Mouse (Mus musculus) embryo, embryonic 10.5 days (tissue): ENCODE data around the gene Acta2.
"Not testable (repeated sequence)": the region's sequence is repeated elsewhere in the genome, so short reads cannot be mapped to it uniquely, and the experiment has no call there.

ENCODE experiments used
- DNase-seq: peaks from one replicate; pipeline ENCODE4 v3.0.0-alpha.2; 2015; ENCODE audit warnings: low spot score

Acta2 gene

DNA sequence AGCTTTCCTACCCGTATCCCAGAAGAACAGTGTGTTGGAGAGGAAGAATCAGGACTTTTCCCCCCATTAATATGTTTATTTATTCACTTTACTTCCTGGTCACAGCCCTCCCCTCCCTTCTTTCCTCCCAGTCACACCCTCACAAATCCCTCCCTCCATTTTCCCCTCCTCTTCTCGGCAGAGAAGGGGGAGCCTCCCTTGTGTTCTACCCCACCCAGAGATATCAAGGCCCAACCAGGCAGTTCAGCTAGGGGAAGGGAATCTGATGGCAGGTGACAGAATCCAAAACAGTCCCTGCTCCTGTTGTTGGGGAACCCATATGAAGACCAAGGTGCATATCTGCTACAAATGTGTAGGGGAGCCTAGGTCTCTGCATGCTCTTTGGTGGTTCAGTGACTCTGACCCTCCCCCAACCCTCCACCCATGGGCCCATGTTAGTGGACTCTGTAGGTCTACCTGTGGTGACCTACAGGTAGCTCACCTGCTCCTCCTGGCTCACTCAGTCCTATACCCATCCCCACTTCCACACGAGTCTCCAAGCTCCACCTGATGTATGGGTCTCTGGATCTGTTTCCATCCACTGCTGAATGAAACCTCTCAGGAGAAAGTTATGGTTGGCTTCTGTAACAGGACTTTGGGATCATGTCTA is 34.5 kb downstream of the Acta2 start:
- DNase-seq: no peak

DNA sequence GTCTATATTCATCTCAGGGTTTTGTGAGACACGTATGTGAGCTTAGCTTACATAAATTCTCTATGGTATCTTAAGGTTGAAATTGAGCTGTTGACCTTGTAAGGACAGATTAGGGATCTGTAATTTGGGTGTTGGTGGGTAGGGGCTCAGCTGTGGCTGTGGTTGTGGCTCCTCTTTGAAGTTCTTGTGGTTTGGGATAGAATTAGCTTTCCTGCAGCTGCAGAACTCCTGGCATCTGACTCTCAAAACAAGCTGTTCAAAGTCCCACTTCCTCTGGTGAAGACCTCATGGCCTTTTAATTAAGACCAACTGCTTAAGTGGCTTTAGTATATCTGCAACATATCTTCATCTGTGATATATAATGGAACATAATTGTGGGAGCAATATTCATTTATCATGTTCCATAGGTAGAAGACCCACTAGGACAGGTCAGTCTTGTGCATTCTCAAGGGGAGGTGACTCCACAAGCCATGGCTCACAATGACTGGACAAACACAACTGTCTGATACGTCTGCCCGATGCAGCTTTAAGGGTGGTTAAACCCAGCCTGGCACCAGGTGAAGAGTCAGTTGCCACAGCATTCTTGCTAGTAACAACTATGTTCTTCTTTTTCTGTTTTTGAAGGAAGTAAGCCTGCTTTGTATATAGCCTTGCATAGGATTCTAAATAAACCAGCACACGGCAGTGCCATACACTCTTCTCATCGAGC is 36.0 kb downstream of the Acta2 start:
- no peak for DNase-seq

DNA sequence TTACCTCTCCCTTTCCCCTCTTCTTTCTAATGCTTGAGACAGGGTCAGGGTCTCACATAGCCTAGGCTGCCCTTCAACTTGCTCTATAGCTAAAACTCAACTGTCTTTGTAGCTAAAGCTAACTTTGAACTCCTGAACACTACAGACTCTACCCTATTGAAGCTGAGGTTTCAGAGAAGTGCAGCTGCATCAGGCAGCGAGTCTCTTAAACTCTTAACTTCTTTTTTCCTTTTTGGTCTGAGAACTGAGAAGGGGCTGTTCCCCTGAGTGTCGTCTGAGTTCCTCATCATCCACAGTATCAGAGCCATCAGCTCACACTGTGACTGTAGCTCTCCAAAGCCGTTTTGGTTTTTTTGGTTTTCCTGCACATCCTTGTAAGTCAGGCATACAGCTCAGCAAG is 37.6 kb downstream of the Acta2 start:
- no peak for DNase-seq

DNA sequence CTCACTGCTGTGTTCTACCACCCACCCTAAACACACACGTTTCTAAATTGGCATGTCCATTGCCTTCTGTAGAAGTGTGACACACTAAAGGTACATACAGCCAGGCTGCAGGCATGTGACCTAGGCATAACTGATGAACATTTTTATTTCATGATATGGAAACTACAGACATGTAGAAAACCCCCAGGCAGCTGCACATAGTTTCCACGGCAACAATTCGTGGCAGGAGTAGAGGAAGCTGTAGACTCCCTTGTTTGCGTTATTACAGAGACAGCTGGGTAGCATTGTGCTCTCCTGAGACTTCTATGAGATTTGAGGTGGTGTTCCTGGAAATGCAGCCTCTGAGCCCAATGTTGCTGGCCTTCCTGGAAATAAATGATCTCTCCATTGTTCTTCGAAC is 38.4 kb downstream of the Acta2 start:
- DNase-seq: no peak

DNA sequence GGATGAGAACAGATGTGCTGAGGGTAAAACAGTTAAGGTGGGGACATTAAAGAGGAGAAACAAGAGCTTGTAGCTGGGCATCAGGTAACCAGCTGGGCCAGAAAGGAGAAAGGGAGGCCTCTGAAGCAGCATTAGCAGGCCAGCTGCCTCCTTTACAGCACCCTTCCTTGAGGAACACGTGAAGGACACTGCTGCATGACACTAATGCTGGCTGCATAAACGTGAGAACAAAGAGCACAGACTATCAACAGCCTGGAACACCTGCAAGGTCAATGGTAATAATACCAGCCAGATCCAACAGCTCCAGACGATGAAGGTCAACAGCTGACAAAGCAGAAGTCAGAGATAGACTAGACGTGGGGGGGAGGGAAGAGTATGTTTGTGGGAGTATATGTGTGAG is 41.3 kb downstream of the Acta2 start:
- no peak for DNase-seq

DNA sequence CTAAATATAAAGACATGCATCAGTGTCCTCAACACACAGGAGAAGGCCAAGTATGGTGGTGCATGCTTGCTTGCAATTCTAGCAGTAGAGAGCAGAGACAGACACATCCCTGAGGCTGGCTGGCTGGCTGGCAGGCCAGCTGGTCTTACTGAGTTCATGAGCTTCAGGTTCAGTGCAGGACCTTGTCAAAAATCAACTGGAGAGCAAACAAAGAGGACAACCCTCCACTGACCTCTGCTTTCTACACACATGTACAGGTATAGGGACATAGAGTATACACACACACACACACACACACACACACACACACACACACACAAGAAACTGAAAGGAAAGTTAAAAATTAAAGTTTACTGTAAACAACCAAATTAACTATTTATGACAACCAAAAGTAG is 42.1 kb downstream of the Acta2 start:
- no peak for DNase-seq

DNA sequence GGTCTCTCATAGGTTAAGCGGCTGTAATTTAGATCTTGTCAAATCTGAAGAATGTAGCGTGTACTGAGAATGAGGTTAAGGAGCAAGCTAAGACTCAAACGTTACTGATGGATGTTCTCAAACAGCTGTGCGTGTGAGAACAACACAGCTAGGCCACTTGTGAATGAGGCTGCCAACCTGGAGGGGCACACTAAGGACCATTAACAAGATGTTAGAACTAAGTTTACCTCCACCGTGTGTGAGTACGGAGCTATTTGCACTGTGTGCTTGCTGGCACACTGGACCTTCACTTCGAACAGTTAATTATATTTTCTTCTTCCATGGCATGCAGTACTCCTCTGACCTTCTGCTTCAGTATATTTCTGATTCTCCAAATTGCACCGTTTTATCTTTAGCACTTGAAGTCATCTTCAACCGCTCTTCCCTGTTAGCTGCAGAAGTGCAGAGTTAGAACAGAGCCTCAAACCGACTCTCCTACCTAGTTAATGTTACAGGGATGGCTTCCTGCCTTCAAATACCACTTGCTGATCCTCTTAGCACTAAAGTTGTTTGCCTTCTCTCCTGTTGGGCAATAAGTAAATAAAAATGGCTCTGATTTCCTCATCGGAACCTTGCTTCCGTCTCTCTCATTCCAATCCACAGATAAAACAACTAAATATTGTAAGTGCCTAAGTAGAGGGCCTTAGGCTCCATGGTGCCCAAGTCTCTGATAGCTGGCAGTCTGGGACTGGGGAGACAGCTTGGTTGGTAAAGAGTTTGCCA is 42.7 kb downstream of the Acta2 start:
- no peak for DNase-seq

DNA sequence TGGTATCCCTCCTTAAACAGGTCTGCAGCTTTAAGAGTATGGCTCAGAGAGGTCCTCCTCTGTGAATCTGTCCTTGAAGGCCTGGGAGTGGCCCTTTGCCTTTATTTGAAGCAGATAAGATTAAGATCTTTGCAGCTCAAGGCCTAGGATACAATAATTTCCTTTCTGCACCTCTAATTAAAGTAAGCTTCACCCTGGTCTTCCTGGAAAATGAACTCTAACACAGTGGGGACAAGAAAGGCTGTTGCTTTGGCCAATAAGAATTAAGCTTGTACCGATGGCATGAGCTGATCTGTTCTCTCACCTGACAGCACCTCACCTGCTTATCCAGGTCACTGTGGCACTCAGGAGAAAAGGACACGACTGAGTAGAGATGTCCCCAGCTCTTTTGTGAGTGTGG is 44.5 kb downstream of the Acta2 start:
- DNase-seq: no peak

DNA sequence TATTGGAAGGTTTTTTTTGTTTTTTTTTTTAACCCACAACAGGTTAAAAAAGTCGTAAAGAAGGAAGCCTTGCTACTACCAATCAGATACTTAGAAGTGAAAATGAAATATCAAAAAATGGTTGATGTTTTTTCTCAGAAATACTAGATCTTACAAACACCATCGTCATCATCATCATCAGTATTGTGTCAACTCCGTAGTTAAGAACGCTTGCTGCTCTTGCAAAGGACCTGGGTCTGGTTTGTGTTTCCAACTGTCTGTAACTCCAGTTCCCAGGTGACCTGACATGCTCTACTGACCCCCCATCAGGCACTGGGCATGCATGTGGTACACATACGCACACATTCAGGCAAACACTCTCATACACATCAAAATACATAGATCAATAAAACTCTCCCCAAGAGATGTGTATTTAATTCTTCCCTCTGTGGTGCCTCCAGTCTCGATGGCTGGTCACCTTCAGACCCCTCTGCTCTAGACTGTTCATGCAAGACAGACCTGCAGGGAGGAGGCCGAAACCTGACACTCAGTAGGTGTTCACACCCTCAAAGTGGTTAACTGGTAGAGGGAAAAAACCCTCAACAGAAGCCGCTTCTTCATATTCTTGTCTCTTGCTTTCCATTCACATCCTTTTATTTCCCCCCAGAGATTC is 45.3 kb downstream of the Acta2 start:
- DNase-seq: no peak

DNA sequence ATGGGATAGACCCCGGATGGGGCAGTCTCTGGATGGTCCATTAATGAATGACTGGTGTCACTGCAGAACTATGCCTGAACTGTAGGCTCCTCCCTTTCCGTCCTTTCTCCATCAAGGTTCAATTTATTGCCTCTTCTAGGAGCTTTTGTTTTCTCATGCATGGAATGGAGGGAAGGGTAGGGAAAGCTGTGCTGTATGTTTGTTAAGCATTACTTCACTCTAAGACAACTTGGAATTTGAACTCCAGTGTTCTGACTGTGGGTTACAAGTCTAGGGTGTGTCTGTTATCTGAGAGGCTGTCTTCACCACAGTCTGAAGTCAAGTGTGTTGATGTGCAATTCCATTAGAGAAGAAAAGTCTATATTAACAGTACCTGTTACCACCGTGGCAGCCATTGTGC is 46.4 kb downstream of the Acta2 start:
- no peak for DNase-seq

DNA sequence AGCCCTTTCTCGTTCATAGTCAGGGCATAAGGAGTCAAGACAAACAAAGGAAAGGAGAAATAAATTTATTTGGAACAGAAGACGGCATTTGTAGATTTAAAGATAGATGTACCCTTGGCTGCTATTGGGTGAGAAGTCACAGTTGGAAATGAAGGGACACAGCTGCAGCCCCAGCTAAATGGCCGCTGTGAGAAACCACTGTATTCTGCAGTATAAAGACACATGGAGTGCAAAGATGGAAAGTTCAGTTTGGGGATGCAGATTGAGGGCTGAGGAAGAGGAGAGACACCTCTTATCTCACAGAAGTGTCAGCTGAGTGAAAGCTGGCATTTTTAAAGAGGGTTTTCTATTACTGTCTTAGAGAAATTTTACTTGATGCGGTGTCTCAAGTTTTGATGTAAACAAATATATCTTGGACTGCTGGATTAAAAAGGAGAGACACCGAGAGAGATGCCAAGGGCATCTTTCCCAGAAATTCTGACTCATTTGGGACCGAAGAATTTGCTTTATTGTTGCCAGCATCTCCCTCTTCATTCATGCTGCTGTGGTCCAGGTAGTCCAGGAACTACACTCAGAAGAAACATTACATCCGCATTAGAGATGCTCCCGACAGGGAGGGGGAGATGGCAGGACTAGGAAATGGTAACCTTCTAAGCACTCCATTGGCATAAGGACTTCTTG is 48.5 kb downstream of the Acta2 start:
- no peak for DNase-seq

DNA sequence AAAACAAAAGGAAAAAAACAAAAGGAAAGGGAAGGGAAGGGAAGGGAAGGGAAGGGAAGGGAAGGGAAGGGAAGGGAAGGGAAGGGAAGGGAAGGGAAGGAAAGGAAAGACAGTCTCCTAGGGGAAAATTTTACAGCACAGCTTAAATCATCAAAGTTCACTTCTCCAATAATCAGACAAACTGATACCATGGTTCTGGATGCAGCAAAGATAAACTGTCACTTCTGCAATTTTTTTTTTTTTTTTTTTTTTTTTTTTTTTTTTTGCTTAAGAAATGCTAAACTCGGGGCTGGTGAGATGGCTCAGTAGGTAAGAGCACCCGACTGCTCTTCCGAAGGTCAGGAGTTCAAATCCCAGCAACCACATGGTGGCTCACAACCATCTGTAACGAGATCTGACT is 49.3 kb downstream of the Acta2 start:
- not testable (repeated sequence) for DNase-seq

DNA sequence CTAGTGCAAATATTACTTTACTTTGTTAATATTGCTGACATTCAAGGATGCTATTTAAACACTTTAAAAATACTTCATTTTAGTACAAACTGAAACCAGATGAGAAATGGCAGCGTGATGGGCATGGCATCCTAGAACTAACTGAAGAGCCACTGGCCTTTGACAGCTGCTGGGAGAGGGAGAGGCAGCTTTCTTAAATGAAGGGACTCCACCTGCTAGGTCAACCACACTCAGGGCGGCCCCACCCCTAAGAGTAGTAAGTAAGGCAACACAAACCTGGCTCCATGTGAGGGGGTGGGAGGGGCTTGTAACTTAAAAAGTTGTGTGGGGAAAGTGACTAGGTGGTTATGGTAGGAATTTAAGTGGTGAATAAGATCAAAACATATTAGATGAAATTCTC is 52.7 kb downstream of the Acta2 start:
- DNase-seq: no peak

DNA sequence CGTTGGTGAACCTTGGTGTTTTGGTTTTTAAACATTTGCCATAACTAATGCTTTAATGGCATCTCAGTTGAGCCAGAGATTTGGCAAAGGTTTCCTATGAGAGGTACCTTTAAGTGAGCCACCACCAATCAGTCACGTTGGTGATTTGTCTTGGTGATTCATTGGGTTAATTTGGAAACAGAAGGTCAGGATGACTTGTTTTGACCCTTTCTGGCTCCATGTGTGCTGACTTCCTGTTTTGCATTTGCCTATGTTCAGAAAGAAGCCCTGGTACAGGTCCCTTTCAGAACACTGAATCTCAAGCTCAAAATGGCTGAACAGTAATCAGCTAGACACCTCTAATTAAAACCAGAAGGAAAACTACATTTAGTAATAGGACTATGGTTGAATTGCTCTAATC is 55.9 kb downstream of the Acta2 start:
- DNase-seq: peak; percentile 40

DNA sequence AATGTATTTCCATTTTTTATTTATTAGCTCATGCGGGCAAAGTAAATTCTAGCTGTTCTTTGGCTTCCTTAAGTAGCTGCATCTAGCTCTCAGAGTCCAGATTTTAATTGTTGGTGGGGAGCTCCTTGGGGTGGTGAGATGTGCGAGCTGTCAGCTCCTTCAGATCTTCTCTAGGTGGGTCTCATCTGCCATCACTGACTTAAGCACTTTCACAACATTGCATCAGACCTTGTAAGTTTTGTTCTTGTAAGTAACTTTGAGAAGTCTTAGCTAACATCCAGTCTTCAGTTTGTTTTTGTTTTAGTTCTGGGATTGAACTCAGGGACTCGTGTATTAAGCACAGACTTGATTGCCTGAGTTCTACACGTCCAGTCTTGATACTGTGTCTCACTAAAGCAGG is 56.5 kb downstream of the Acta2 start:
- DNase-seq: no peak

DNA sequence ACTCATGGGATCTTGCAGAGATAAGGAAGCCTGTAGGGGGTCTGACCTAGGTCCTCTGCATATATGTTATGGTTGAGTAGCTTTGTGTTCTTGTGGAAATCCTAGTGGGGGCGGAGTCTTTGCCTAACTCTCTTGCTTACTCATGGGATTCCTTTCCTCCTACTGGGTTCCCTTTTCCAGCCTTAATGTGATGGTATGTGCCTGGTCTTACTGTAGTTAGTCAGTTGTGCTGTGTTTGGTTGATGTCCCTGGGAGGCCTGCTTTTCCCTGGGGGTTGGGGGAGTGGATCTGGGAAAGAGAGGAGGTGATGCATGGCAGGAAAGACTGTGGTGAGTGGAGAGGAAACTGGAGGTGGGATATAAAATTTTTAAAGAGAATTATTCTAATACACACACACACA is 57.3 kb downstream of the Acta2 start:
- no peak for DNase-seq

DNA sequence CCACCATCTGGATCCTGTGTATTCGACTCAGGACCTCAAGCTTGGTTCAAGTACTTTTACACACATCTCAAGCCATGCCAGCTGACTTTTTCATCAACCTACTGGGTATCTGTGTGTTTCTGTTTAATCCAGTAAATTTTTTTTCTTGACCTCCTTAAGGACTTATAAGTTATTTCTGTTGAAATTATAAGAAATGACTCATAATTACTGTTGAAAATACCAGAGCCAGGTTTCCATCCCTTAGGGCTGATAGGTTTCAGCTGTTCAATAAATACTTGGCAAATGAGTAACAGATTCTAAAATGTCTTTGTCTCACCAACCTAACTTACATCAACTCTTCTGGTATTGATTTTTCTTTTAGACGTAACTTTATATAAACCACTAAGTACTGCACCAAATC is 60.4 kb downstream of the Acta2 start:
- peak; percentile 29 for DNase-seq

DNA sequence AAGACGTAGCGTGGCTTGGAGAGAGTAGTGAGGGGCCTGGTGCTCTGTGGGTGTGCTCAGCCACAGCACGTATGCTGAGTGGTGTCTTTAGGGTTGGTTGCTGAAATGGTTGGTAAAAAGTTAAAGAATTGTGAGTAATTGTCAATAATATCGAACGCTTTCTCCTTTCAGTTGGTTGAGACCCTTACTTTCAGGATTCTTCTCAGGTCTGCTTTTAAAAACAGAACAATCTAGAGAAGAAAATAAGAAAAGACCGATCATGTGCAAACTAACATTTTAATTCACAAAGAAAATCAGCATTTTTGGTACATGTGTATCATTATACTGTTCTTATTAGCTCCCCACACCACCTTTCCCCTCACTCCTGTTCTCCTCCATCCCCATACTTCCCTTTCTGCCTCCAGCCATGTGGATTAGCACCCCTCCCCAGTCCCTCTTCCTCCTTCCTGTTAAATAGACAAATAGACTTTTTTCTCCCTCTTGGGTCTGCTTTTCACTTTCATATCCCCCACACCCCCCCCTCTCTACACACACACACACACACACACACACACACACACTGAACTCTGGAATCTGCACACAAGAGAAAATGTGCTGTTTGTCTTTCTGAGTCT is 61.2 kb downstream of the Acta2 start:
- DNase-seq: peak; percentile 9

DNA sequence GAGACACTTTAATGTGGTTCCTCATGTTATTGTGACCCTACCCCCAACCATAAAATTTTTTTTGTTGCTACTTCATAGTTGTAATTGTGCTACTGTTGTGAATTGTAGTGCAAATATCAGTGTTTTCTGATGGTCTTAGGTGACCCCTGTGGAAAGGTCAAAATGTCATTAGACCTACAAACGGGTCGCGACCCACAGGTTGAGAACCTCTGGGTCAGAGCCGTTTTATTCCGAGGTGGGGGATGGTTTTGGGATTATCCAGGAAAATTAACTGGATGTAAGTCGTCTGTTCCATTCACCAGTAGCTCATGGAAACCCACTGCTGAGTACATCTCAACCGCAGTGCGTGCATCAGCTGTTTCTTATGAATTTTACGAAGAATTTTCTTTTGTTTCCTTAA is 61.7 kb downstream of the Acta2 start:
- DNase-seq: no peak

DNA sequence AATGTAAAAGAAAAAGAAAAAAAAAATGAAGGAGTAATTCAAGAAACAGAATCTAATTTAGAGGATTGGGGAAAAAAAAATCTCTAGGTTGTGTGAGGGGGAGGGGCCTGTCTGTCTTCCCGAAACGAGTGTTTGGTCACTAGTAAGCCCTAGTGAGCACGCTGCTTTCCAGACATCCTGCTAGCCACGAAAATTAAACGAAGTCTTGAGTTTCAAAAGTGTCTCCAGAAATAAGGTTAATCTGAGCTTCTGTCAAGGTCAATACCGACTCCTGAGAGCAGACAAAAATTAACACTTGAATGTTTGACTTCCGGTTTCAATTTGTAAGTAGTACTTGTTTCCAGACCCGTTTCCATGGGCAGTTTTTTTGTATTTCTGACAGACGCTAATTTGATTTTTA is 62.2 kb downstream of the Acta2 start:
- peak; percentile 67 for DNase-seq

DNA sequence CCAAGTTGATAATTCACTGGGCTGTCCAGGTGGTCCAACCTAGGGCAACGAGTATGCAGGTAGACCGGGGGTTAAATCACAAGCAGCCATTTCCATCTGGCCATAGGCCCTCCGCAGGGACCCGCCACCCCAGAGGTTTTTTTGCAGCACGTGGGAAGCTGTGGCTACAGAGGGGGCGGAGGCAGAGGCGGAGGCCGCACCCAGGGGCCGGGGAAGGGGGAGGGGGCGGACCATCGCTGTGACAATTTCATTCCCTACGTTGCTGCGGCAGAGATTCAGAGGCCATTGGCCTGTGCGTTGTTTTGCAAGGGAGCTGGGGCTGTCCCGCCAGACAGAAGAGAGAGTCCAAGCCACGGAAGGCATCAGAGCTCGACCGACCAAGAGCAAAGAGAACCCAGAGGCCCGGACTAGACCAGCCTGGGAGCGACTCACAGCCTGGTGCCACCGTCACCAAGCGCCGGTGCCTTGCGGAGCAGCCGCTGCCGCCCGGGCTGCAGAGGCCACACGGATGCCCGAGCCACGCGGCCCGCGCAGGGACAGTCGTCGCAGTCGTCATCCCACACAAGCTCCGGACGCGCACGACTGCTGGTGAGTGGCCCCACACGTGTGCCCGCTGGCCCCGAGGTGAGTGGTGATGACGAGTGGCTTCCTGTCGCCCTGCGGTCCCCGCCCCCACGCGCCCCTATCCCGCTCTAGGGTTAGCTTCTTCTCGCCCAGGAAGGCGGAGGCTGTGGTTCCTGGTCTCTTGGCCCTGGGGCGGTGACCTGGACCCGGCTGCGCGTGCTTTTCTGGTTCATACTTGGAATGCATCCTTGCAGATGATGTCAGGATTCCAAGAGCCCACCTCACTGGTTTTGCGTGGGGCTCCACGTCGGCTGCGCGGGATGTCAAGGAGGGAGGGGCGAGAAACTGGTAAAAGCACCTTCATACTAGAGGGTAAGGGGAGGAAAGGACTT is 63.1 kb downstream of the Acta2 start, which contains the start of gene Stambpl1:
Stambpl1 (plus strand) TSS at position 222 of the 956 bp plus-strand sequence.
- DNase-seq: peak; percentile 69
